Mouse (Mus musculus): ENCODE results near the gene Ing3. TPM values are rescaled to one million over a fixed set of nuclear protein-coding genes. Genes with fewer than 3 reads are reported as not detected.
A peak's percentile ranks its signal among the peaks of the same experiment; 100 is the strongest.

Gene Ing3
- polyA plus RNA-seq, 2 experiments = 25.3 to 52.2 TPM

DNA sequence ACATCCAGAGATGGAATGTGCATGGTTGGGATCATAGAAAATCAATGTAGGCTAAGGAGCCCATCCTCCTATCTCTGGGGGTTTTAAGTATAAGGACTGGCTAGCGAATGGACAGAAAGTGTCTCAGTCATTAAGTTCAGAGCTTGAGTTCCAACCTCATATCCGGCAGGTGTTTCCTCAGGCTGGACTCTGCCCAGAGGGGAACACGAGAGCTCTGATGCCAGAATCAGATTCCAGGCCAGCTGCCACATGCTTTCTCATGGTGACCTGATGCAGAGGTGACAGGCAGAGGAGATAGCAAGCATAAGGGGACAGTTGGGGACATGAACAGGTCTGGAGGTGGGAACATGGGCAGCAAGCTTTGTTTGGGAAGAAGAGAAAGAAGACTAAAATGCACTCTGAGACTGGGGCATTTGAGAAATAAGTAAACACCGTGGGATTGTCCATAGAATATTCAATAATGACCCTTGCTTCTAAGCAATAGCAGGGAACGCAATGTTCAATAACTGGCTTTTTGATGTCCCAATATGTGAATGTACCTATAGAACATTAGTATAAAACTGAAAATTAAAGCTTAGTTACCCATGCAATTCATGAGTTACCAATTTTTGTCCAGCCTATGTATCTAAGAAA lies 52.0 kb downstream of the Ing3 start:
- H3K9ac ChIP-seq (ENCODE audit: low read depth, low read length, severe bottlenecking) = no peak overlapping the region
- ATAC-seq (ENCODE audit: low FRiP score, low read depth) (no peak), DNase-seq (ENCODE audit: low spot score) (no peak)
- WGBS = 63% methylated on average over 5 of the region's 5 CpGs
- no peaks in the 10 kb centered on the region for H3K27me3 ChIP-seq (ENCODE audit: control insufficient read depth, insufficient read depth, low read length)
- H3K4me1 ChIP-seq (ENCODE audit: control insufficient read depth, insufficient read depth, low read length) = peaks cover 33% of the 10 kb centered on the region
- H3K4me3 ChIP-seq (replicated peaks; ENCODE audit: low read length) = no peak overlapping the region
- no peaks in the 10 kb centered on the region for H3K9me3 ChIP-seq (ENCODE audit: control insufficient read depth, low read length)
- H3K36me3 ChIP-seq (ENCODE audit: control insufficient read depth, insufficient read depth, low read length) = peaks cover 3% of the 10 kb centered on the region; the same call in 1 of the 2 replicates
- no peak overlapping the region for H3K4me2 ChIP-seq (replicated peaks; ENCODE audit: low read depth, low read length, severe bottlenecking)
- H3K27ac ChIP-seq (replicated peaks; ENCODE audit: low read depth, low read length) = no peak overlapping the region
- TF ChIP-seq POLR2A (IDR thresholded peaks at IDR 0.05; ENCODE audit: borderline replicate concordance, extremely low read depth, insufficient read depth, insufficient read length) = no peak

DNA sequence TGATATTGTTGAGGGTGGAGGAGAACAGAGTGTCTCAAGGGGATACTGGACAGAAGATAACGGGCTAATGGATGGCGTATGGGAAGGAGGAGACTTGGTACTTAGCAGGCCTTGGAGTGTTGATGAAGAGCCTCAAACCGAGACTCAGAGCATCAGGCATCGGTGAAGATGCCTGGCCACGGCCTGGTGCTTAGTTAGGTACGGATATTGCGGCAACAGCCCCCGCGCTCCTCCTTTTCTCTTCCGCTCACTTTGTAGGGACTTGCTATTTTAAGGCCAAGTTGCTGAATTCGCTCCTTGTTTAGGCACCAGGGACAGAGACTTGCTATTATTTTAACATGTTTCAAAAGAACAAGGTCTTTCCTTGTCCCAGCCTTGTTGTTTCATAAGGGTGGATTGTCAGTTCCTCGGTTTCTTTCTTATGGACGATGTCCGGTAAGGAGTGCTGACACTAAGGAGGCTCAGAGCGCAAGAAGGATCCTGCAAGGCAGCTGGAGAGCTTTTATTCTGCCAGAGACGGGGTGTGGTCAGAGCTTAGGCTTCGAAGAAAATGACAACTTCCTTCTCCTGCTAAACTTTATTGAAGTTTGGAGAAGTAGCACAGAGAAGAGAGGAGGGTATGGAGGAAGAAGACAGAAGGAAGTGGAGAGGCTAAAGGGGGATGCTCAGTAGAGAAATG lies 53.3 kb downstream of the Ing3 start:
- DNase-seq (ENCODE audit: low spot score) = no peak
- TF ChIP-seq POLR2A (IDR thresholded peaks at IDR 0.05; ENCODE audit: borderline replicate concordance, extremely low read depth, insufficient read depth, insufficient read length) = no peak
- Histone ChIP-seq H3K4me3 (replicated peaks; ENCODE audit: low read length) (no peak overlapping the region), H3K4me2 (replicated peaks; ENCODE audit: low read depth, low read length, severe bottlenecking) (no peak overlapping the region; the same call in 1 of the 2 replicates), H3K36me3 (ENCODE audit: control insufficient read depth, insufficient read depth, low read length) (peaks cover 3% of the 10 kb centered on the region; the same call in 1 of the 2 replicates), H3K4me1 (ENCODE audit: control insufficient read depth, insufficient read depth, low read length) (peaks cover 33% of the 10 kb centered on the region), H3K9me3 (ENCODE audit: control insufficient read depth, low read length) (no peaks in the 10 kb centered on the region), H3K9ac (ENCODE audit: low read depth, low read length, severe bottlenecking) (no peak overlapping the region), H3K27me3 (ENCODE audit: control insufficient read depth, insufficient read depth, low read length) (no peaks in the 10 kb centered on the region), H3K27ac (replicated peaks; ENCODE audit: low read depth, low read length) (no peak overlapping the region)
- peak; percentile 24; the same call in 1 of the 2 replicates for ATAC-seq (ENCODE audit: low FRiP score, low read depth)
- 53% methylated on average over 17 of the region's 17 CpGs for WGBS

DNA sequence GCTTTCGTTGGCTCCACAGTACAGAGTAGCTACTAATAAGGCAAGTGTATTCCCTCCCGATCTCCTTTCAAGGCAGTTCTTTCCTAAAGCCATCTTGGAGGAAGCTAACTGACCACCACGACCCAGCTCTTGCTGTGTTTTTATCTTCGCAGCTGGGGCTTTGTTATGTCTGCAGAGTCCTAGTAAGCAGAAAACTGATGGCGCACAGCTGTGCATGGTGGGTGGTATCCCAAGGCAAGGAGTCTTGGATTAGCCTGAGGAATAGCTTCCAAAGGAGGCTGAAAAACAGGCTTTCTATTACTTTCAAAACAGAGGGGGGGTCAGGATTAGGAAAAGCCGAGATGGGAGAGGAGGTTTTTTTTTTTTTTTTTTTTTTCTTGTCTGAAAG lies 53.8 kb downstream of the Ing3 start:
- 18% methylated on average over 6 of the region's 6 CpGs for WGBS
- DNase-seq (ENCODE audit: low spot score) (peak; percentile 66), ATAC-seq (ENCODE audit: low FRiP score, low read depth) (peak; percentile 73)
- Histone ChIP-seq H3K36me3 (ENCODE audit: control insufficient read depth, insufficient read depth, low read length) (peaks cover 3% of the 10 kb centered on the region; the same call in 1 of the 2 replicates), H3K4me3 (replicated peaks; ENCODE audit: low read length) (no peak overlapping the region), H3K9ac (ENCODE audit: low read depth, low read length, severe bottlenecking) (no peak overlapping the region), H3K9me3 (ENCODE audit: control insufficient read depth, low read length) (no peaks in the 10 kb centered on the region), H3K27ac (replicated peaks; ENCODE audit: low read depth, low read length) (no peak overlapping the region), H3K27me3 (ENCODE audit: control insufficient read depth, insufficient read depth, low read length) (no peaks in the 10 kb centered on the region), H3K4me1 (ENCODE audit: control insufficient read depth, insufficient read depth, low read length) (peaks cover 29% of the 10 kb centered on the region), H3K4me2 (replicated peaks; ENCODE audit: low read depth, low read length, severe bottlenecking) (no peak overlapping the region; the same call in 1 of the 2 replicates)
- no peak for TF ChIP-seq POLR2A (IDR thresholded peaks at IDR 0.05; ENCODE audit: borderline replicate concordance, extremely low read depth, insufficient read depth, insufficient read length)

DNA sequence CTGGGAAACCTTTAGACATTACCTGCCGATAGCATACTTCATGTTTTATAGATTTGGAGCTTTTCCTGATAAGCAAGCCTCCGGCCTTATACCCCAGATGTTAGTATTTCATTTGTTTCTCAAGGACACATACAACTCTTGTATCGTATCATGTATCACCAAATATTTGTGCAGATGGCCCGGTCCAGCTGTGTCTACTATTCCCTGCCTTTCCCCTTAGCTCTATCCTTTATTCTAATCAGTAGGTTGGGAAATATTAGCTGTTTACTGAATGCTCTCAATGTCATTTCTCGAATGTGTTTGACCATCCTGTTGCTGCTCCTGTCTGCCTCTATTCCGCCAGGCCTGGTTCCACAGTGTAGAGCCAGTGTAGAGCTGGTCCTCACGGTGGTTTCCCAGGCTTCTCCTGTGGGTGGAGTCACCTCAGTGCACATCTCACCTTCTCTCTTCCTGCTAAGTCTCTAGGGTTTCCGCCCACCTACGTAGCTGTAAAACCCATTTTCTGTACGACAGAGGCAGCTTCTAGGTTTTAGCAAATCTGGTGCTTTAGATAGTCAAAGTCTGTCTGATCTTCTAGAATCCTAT lies 54.7 kb downstream of the Ing3 start:
- Histone ChIP-seq H3K4me3 (replicated peaks; ENCODE audit: low read length) (no peak overlapping the region), H3K36me3 (ENCODE audit: control insufficient read depth, insufficient read depth, low read length) (peaks cover 3% of the 10 kb centered on the region; the same call in 1 of the 2 replicates), H3K4me2 (replicated peaks; ENCODE audit: low read depth, low read length, severe bottlenecking) (no peak overlapping the region), H3K27ac (replicated peaks; ENCODE audit: low read depth, low read length) (no peak overlapping the region), H3K4me1 (ENCODE audit: control insufficient read depth, insufficient read depth, low read length) (peaks cover 20% of the 10 kb centered on the region), H3K9ac (ENCODE audit: low read depth, low read length, severe bottlenecking) (no peak overlapping the region), H3K9me3 (ENCODE audit: control insufficient read depth, low read length) (no peaks in the 10 kb centered on the region), H3K27me3 (ENCODE audit: control insufficient read depth, insufficient read depth, low read length) (no peaks in the 10 kb centered on the region)
- ATAC-seq (ENCODE audit: low FRiP score, low read depth) (no peak), DNase-seq (ENCODE audit: low spot score) (no peak)
- WGBS = 79% methylated on average over 10 of the region's 10 CpGs
- no peak for TF ChIP-seq POLR2A (IDR thresholded peaks at IDR 0.05; ENCODE audit: borderline replicate concordance, extremely low read depth, insufficient read depth, insufficient read length)

DNA sequence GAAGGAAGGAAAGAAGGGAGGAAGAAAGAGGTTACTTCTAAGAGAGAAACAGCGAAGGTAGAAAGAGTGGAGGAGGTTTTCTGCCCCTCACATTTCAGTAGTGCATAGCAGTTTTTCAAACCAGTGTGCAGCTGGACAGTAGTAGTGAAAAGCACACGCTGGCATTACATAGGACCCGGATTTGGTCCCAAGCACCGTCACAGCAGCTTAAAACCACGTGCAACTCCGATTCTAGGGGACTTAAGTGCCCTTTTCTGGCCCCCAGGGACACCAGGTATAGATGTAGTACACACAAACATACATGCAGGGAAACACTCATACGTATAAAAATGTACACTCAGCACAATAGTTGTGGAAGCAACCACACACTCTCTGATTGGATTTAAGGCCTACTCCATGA lies 59.0 kb downstream of the Ing3 start:
- Histone ChIP-seq H3K4me3 (replicated peaks; ENCODE audit: low read length) (no peak overlapping the region), H3K4me1 (ENCODE audit: control insufficient read depth, insufficient read depth, low read length) (peaks cover 2% of the 10 kb centered on the region; the same call in 1 of the 2 replicates), H3K36me3 (ENCODE audit: control insufficient read depth, insufficient read depth, low read length) (peaks cover 3% of the 10 kb centered on the region; the same call in 1 of the 2 replicates), H3K9me3 (ENCODE audit: control insufficient read depth, low read length) (no peaks in the 10 kb centered on the region), H3K4me2 (replicated peaks; ENCODE audit: low read depth, low read length, severe bottlenecking) (no peak overlapping the region), H3K9ac (ENCODE audit: low read depth, low read length, severe bottlenecking) (no peak overlapping the region), H3K27ac (replicated peaks; ENCODE audit: low read depth, low read length) (no peak overlapping the region), H3K27me3 (ENCODE audit: control insufficient read depth, insufficient read depth, low read length) (no peaks in the 10 kb centered on the region)
- DNase-seq (ENCODE audit: low spot score) (no peak), ATAC-seq (ENCODE audit: low FRiP score, low read depth) (no peak)
- WGBS = 83% methylated on average over 7 of the region's 7 CpGs
- no peak for TF ChIP-seq POLR2A (IDR thresholded peaks at IDR 0.05; ENCODE audit: borderline replicate concordance, extremely low read depth, insufficient read depth, insufficient read length)
